Mouse (Mus musculus) layer of hippocampus, postnatal 10 days (tissue): ENCODE results near the gene Pxn. TPM values are rescaled to one million over a fixed set of nuclear protein-coding genes. Genes with fewer than 3 reads are reported as not detected.

Experiments
- DNase-seq, 2 experiments: peaks; one replicate each; pipeline ENCODE4 v3.0.0; 2021; ENCODE audit warnings: low spot score in 2 of 2
- total RNA-seq, 2 experiments: library from RNA; stranded (reverse); gene quantifications; 2 replicates each; pipeline ENCODE4 v1.2.3; 2021

Pxn gene
- total RNA-seq, 2 experiments from 2014 or later, result 30.0 to 30.8 TPM

DNA sequence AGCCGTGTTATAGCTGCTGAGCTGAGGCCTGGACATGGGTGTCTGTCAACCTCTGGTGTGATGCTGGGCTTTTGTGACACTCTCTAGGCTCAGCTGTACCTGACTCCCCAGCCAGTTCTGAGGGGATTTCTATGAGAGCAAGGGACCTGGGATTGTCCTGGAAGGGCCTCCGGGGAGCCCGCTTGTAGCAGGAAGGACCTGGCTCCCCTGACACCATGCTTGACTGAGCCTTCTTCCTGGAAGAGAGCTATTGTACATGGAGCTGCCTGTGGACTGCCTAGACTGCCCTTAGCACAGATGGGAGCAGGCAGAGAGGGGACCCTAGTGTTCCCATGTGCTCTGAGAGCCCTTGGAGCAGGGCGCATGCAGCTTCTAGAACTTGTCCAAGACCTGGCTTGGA lies 18.9 kb downstream of the Pxn start:
- no peak for DNase-seq

DNA sequence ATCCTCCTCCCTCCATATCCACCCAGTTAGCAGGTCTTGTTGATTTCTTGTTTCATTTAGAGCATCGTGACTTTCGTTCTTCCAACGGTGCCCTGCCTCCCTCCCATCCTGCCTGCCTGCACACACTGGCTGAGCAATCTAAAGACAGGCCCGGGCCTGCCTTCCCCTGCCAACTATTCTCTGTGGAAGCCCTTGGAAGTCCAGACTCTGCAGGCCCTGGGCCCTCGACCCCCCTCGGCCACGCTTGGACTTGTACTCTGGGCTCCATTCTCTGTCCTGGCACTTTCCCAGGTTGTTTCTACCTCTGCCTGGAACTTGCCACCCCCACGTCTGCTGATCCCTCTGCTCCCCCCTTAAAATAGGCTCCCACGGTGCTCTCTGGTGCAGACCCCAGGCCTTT lies 19.5 kb downstream of the Pxn start:
- DNase-seq, result no peak

DNA sequence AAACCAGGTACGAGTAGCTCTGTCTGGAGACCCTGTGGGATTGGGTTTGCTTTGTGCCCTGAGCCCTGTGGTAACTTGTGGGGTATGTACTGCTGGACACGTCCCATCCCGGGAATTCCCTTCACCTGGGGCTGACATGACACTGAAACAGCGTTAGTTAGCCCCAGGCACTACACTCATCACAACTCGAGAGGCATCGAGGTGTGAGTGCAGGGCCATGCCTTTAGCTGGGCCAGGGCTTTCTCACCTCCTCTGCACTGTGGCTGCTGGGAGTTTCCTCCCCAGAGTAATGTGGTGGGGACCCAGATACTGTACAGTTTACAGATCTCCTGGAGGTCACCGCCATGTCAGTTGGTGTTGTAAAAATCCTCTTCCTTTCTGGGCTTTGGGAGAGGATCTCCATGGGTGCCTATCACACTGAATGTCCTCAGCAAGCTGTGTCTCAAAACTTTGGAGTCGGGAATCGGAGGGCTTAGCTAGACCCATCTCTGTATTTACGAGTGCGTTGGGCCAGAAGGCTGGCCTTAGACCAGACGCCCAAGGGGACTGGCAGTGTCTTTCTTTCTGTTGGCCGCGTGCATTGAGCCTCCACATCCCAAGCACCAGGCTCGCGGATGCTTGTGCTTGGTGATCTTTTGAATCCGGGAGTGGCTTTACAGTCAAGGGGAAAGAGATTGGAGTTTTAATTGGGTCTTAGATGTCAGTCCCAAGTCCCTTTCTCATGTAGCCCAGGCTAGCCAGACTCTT lies 20.2 kb downstream of the Pxn start:
- DNase-seq, result no peak

DNA sequence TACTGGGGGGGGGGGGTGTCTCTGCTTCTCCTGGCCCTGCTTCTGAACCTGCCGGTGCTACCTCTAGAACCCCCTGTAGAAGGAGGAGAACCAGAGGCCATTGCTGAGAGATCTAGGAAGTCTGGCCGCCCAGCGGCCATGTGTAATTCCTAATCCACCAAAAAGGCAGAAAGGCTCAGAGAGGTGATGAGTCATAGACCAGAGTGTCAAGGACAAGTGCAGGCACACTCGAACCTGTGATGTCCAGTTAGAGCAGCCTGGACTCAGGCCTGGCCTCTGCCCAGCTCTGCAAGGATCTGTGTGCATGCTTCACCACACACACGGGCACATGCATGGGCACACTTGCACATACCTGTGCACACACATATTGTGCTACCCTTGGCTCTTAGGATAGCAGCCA lies 21.7 kb downstream of the Pxn start:
- DNase-seq, result no peak

DNA sequence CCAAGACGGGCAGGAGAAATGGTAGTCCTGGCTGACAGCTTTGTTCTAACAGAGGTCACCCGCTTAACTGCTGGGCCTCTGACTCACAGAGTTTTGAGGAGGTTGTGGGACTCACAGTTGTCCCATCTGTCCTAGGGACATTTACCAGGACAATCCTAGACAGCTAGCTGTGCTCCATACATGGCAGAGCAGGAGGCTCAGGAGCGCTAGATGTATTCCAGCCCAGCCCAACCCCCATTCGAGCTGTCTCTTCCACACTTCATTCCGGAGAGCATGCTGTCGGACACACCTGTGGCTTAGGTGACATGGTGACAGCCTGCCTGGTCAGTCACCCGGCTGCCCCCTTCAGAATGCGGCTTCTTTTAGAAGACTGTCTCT lies 22.9 kb downstream of the Pxn start:
- DNase-seq, result no peak

DNA sequence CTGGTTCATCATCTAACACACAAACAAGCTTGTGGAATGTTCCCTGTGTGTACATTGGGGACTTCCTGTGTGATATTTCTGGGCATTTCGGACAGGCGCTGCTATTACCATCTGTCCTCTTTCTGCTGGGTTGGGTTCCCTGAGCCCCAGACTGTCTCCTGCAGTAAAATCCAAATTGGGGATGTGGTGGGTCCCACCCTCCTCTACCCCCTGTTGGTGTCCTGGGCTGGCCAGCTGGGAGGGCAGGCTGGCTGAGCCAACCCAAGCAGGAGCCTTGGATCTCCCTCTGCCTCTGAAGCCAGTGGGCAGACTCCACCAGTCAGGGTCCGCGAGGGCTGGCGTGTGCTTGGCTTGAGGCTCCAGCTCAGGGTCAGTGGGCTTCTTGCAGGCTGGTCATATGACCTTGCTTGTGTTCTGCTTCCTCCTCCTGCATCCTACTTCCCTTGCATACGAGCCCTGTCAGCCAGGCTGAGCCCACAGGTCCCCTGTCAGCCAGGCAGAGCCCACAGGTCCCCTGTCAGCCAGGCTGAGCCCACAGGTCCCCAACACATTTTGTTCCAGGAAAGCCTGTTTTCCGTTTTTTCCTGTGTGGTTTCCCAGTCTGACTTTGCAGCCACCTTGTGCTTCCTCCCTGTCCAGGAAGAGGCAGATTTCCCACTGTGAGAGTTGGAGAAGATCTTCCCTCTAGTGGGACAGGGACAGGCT lies 23.4 kb downstream of the Pxn start:
- DNase-seq, result no peak

DNA sequence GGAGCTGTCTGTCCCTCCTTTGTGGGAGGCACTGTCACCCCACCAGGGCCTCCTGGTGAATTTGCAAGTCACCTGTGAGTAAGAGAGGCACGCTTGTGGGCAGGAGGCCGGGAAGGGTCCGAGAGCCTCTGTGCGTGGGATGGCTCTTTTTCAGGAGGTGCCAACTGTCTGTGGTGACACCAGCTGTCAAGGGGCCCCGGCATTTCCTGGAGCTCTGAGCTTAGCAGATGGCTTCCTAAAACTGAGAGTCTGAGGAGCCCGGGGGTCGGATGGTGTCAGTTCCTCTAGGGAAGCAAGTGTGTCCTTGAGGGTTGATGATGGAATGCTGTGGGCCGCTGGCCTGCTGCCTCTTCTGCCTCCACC lies 24.0 kb downstream of the Pxn start:
- DNase-seq, result no peak

DNA sequence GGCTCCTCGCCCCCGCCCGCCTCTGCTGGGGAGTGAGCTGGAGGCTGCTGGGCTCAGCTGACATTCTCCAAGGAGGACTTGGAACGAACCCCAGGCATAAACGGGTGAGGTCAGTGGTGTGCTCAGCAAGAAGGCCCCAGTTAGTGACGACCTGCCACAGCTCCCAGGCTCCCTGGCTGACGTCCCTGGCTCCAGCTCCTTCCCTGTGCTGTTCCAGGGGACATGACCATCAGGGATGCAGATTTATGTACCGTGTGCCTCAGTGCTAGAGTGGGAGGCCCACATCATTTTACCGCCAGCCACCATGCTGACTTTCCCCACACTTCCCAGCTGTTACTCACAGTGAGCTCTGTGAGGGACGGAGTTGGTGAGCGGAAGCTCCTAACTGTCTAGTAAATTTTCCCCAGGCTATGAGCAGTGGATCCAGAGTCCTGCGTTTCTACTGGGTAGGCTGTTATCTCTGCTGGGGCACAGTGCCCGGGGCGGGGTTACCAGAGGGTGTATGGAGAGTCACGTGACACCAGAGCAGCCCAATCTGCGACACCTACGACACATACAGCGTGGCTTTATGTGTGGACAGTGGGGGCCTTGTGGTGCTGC lies 25.3 kb downstream of the Pxn start:
- peak; percentile 62 to 73 for DNase-seq

DNA sequence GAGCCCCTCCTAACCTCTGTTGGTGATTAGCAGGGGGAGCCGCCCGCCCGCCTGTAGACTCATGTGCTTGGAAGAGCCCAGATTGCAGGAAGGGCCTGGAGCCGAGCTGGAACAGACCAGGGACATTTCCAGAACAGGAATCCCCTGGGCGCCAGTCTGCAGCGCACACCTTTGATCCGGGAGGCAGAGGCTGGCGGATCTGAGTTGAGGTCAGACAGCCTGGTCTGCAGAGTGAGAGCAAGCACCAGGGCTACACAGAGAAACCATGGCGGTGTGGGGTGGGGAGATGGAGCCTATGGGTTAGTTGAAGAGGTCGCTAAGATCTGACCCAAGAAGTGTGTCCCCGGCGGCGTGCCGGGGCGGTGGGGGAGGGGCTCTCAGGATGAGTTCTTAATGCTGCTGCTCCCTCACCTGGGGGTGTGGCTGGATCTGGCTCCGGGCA lies 27.8 kb downstream of the Pxn start:
- DNase-seq, result no peak

DNA sequence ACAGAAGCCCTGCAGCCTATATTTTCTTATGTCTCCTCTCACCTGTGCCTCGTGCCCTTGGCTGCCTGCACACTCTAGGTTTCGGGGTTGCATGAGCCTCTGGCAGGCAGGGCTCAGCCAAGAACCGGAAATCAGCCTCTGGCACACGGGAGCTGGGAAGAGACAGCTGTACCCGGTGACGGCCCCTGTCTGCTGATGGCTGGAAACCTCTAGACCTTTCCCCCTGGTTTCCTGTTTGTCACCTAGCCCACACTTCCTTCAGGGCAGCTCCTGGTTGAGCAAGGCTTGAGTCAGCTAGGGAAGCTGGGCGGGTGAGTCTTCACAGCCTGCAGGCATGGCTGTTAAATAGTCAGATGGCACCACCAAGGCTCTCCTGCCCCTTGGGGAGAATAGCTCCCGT lies 28.4 kb downstream of the Pxn start:
- no peak for DNase-seq

DNA sequence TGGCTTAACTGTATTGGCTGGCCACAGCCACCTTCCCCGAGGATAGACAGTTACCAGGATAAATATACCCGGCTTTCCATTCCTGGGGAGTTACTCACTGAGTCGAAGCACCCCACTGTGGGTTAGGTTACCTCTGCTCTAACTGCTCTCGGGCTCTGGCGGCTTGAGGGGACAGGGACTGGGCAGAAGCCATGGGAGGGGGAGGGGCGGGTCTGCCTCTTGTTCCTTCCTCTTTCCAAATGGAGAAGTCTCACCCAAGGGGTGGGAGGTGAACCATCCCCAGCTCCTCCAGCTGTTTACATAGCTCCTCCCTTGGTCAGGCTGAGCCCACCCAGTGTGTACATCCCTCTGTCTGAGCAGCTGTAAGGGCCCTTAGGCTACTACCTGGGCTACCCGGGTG lies 29.2 kb downstream of the Pxn start:
- DNase-seq, result no peak

DNA sequence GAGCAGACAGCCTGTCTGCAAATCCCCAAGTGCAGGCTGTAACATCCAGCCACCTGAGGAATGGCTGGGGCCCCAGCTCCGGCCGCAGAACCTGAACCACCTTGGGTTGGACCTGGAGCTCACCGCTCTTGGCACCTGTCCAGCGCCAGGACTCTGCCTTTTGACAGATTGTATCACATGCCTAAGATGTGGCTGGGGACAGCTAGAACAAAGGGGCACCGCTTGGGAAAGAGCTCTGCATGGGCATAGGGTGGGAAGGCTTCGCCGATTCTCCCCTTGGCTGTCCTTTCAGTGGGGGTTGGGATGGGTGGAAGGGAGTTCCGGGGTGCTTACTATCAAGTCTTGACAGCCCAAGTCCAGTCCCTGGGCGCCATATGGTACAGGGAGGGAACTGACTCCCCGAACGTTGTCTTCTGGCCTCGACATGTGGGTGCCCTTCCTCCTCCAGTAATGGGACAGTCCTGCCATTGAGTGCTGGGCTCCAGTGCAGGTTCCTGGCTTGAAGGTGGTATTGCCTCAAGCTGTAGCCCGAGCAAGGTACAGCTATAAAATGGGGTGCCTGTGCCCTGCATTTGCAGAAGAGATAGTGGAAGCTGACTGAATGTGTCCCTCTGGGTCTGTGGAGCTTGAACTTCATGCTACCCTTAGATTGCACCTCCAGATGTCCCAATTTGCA lies 31.7 kb downstream of the Pxn start:
- DNase-seq, result no peak

DNA sequence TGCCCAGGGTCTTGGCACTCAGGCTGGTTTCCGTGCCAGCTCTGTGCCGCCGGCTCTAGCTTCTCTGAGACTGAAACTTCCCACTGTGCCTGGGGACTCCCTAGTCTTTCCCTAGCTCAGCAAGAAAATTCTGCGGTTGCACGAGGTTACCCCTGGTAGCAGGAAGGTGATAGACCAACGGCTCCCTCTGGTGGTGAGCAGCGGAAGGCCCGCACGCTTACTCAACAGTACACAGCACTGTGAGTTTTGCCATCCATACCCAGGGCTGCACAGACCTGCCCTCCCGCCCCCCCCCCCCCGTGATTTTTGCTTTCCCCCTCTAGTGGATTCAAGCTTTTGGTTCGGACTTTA lies 32.2 kb downstream of the Pxn start:
- DNase-seq, result peak; percentile 94 to 97

DNA sequence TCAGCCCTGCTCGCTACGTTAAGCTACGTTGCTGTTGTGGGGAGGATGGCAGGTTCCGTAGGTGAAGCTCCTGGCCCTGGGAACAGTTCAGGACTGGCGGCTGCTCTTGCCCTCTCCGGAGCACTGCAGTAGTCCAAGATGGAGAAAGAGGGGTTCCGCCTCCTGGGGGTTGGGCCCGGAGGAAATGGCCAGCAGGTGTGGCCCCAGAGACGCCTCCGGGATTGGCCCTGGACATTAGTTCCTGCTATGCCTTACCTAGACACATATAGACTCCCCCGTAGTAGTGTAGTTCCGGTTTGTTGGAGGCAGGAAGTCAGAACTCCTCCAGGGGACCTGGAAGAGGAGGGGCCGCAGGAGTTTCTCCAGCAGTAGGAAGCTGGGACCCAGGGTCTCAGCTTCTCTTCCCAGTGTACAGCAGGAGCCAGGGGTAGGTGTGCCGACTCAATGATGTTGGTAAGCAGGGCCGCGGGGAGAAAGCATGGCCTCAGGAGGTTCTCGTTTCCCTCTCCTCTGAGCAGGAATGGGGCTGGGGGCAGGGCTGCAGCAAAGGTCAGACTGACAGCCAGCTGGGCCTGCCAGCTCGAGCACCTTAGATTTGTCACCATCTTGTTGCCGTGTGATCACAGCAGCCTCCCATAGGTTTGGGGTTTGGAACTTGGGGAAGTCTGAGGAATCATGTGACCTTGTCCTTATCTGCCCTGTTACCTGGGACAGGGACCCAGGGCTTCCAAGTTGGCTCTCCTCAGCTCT lies 36.3 kb downstream of the Pxn start:
- DNase-seq, result no peak

DNA sequence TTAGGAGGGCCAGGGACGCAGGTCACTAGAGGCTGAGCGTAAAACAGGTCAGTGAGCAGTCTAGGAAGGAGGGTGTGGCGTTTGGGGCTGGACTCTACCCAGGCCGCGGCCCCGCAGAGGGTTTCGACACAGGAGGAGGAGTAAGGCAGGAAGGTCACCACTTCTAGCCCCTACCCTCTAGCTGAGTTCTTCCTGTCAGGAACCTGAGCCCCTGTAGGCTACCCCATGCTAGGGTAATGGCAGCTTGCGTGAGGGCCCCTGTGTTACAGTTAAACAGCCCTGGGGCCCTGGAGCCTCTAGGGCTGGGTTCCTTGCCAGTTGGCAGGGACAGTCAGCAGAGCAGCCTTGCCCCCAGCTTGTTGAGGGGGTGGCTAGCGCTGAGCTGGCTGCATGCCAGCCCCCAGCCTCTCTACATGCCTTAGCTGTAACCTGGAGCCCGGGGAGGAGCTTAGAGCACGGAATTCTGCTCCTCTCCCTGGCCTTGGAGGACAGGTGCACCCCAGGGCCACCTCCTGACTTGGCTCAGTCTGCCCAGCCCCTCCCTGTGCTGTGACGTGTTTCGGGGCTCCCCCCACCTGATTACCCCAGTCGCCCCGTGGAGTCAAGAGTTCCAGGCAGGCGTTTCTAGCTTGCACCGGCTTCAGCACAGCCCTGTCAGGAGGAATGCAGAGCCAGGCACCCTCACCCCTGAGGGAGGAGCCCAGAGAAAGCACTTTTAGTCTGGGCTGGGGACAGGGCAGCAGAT lies 37.2 kb downstream of the Pxn start:
- DNase-seq, result peak; percentile 69 to 77

DNA sequence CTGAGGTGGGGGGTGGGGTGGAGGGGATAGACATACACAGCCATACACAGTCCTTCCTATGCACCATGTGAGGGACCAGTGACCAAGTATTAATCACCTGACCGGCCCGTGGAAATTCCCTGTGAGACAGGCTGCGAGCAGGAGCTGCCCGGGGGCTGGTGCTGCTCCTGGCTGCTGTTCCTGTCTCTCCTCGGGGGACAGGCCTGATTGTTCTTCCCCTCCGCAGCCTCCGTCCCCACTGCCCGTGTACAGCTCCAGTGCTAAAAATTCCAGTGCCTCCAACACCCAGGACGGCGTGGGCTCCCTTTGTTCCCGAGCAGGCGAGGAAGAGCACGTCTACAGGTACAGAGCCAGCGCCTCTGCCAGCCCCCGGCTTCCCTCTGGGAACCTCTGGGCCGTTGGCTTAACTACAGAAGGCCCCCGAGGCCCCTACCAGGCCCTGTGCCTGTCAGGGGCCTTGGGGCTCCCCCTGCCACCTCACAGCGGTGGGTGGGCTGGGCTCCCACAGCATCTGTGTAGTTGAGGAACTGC lies 38.2 kb downstream of the Pxn start:
- DNase-seq, result no peak

DNA sequence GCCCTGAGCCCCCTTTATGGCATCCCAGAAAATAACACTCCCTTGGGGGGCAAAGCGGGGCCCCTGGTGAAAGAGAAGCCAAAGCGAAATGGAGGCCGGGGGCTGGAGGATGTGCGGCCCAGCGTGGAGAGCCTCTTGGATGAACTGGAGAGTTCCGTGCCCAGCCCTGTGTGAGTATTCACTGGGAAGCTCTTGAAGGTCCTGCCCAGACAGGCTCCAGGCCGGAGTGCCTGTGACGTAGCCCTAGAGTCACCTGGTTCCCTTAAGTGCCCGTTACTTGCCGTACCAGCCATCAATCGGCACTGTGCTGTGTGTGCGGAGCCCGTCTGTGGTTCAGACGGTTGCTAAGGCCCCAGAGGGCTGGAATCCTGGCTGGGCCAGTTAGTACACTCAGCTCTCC lies 39.2 kb downstream of the Pxn start:
- DNase-seq, result no peak

DNA sequence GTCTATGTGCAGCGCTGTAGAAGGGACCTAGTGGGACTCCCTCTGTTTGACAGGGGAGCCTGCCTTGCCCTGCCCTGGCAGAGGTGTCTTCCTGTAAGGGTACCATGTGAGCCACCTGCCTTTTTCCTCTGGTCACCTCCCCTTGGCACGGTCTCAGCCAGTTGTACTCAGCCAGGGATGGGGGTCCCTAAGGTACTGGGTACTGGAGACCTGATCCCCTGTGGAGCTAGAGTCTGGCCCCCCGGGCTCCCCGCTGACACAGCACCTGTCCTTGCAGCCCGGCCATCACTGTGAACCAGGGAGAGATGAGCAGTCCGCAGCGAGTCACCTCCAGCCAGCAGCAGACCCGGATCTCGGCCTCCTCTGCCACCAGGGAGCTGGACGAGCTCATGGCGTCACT lies 40.1 kb downstream of the Pxn start:
- DNase-seq, result no peak

DNA sequence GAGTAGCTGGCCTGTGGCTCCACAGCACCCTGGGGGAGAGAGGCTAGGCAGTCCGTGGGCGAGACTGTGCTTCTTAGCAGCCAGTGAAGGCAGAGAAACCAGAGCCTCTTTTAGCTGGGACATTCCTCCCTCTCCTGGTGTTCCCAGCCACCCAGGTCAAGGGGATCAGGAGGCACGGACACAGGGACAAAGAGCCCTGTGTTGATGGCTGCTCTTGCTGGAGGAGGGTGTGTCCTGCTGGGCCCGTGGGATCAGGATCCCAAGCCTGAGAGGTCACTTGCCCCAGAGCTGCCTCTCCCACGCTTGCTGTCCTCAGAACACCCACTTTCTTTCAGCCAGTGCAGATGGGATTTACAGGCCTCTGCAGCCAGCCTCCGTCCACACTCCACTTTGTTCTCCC lies 40.5 kb downstream of the Pxn start:
- no peak for DNase-seq

DNA sequence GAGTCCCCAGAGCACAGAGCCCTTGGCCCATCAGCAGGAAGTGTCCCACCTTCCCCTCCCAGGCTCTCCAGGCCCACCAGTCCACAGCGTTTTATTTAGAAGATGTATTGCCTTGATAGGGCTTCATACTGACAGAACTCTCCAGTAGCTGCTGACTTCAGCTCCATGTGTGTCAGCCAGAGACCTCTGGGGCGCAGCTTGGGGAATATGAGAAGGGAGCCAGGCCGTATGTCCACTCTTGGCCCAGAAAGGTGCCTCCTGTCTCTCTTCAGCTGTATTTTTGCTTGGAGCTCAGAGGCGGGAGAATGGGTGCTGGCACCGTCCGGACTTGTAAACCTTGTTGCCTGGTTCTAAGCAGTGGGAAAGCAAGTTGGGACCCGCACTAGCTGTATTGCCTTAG lies 40.9 kb downstream of the Pxn start:
- DNase-seq, result no peak
